Mouse (Mus musculus) limb, embryonic 14.5 days (tissue): Measurements from ENCODE around the gene Cry2. TPM values are rescaled to one million over a fixed set of nuclear protein-coding genes. Genes with fewer than 3 reads are reported as not detected.

Source experiments
- ATAC-seq: fragments of 200-750 bp; cut with Nextera tagmentation; 2 replicates; pipeline ENCODE4 v1.8.0; 2017; ENCODE audit warnings: low read depth, moderate number of reproducible peaks, moderate TSS enrichment; ENCODE audit not compliant: low FRiP score
- DNase-seq: peaks from one replicate; pipeline ENCODE4 v3.0.0-alpha.2; 2015; ENCODE audit warnings: low spot score
- H3K27ac ChIP-seq: fragments of 300-500 bp; sonication (generic); replicated peaks from 2 replicates; pipeline ENCODE4 v1.5.1; 2014; ENCODE audit warnings: low read depth, mild to moderate bottlenecking, low read length, moderate library complexity, mixed read lengths
- H3K27me3 ChIP-seq: fragments of 300-500 bp; sonication (generic); 2 replicates; pipeline ENCODE4 v1.6.1; 2014; ENCODE audit warnings: low read length, mixed read lengths; ENCODE audit not compliant: control insufficient read depth, insufficient read depth
- H3K36me3 ChIP-seq: fragments of 300-500 bp; sonication (generic); 2 replicates; pipeline ENCODE4 v1.6.1; 2014; ENCODE audit warnings: mild to moderate bottlenecking, low read length, moderate library complexity, mixed read lengths; ENCODE audit not compliant: control insufficient read depth, insufficient read depth
- H3K4me1 ChIP-seq: fragments of 300-500 bp; sonication (generic); 2 replicates; pipeline ENCODE4 v1.6.1; 2014; ENCODE audit warnings: antibody characterized with exemption, low read length, mixed read lengths; ENCODE audit not compliant: control insufficient read depth, insufficient read depth
- H3K4me2 ChIP-seq: fragments of 300-500 bp; sonication (generic); replicated peaks from 2 replicates; pipeline ENCODE4 v1.6.1; 2014; ENCODE audit warnings: low read depth, mild to moderate bottlenecking, low read length, moderate library complexity; ENCODE audit not compliant: severe bottlenecking
- H3K4me3 ChIP-seq: fragments of 300-500 bp; sonication (generic); replicated peaks from 2 replicates; pipeline ENCODE4 v1.5.1; 2014; ENCODE audit warnings: low read length
- H3K9ac ChIP-seq: fragments of 300-500 bp; sonication (generic); 2 replicates; pipeline ENCODE4 v1.6.1; 2014; ENCODE audit warnings: mild to moderate bottlenecking, low read depth, low read length, moderate library complexity; ENCODE audit not compliant: severe bottlenecking
- H3K9me3 ChIP-seq: fragments of 300-500 bp; sonication (generic); 2 replicates; pipeline ENCODE4 v1.6.1; 2016; ENCODE audit warnings: low read length; ENCODE audit not compliant: control insufficient read depth
- POLR2A ChIP-seq: fragments of 200-500 bp; IDR thresholded peaks from 2 replicates; pipeline ENCODE4 v1.8.0; 2012; ENCODE audit warnings: inconsistent platforms, mild to moderate bottlenecking, moderate library complexity, borderline replicate concordance; ENCODE audit not compliant: insufficient read depth, insufficient read length; ENCODE audit errors: extremely low read depth
- WGBS: fragments of 180-500 bp; shearing (Covaris S2); extraction: QIAGEN DNeasy Blood & Tissue Kit; methylation state at CpG from one replicate; pipeline ENCODE4 v1.1.7; 2014; 5-methylcytosine and 5-hydroxymethylcytosine counted together
- polyA plus RNA-seq, 2 experiments: library from polyadenylated mRNA; depleted of rRNA in 1 of 2; stranded (reverse) in 1 of 2; unstranded in 1 of 2; fragments of >200 nt; fragmentation: Nextera tagmentation in 1 of 2; extraction: Ambion mirVana in 1 of 2; gene quantifications; 2 replicates each; pipeline versions ENCODE4 v1.2.1 to v1.2.3; 2012 to 2014

The Cry2 gene
- polyA plus RNA-seq, 2 experiments = 27.2 to 30.2 TPM

GRCm38 (mm10) chr2:92475711-92476110 is 41.9 kb upstream of the Cry2 start:
- no peaks in the 10 kb centered on the region for H3K27me3 ChIP-seq
- no peaks in the 10 kb centered on the region for H3K9me3 ChIP-seq
- no peak for TF ChIP-seq POLR2A
- no peak overlapping the region for H3K27ac ChIP-seq
- no peaks in the 10 kb centered on the region for H3K36me3 ChIP-seq
- H3K4me3 ChIP-seq = no peak overlapping the region
- 71% methylated on average over 2 of the region's 2 CpGs for WGBS
- no peak overlapping the region for H3K4me2 ChIP-seq
- H3K4me1 ChIP-seq = no peaks in the 10 kb centered on the region; the same call in 1 of the 2 replicates
- H3K9ac ChIP-seq = no peak overlapping the region
- DNase-seq = no peak
- ATAC-seq = no peak

DNA sequence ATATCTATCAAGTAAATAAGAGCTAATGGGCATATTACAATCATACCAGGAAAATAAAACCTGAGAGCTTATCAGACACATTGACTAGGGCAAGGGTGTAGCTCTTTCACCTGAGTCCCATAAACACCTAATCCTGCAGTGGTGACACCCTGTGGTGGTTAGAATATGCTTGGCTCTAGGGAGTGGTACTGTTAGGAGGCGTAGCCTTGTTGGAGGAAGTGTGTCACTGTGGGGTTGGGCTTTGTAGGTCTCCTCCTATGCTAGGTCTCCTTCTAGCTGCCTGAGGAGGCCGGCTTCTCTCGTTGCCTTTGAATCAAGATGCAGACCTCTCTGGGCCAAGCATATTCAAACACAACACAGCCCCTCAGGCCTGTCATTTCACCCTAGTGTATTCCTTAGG is 41.1 kb upstream of the Cry2 start:
- H3K9me3 ChIP-seq = no peaks in the 10 kb centered on the region
- no peak overlapping the region for H3K4me3 ChIP-seq
- no peaks in the 10 kb centered on the region for H3K36me3 ChIP-seq
- WGBS = 72% methylated on average over 3 of the region's 3 CpGs
- DNase-seq (no peak), ATAC-seq (no peak)
- H3K27ac ChIP-seq = no peak overlapping the region
- no peak overlapping the region for H3K9ac ChIP-seq
- no peak for TF ChIP-seq POLR2A
- H3K4me2 ChIP-seq = no peak overlapping the region
- no peaks in the 10 kb centered on the region for H3K27me3 ChIP-seq
- no peaks in the 10 kb centered on the region; the same call in 1 of the 2 replicates for H3K4me1 ChIP-seq

- WGBS = 81% methylated on average over 12 of the region's 12 CpGs
- no peak for DNase-seq
These were observed 38.2 kb upstream of the Cry2 start for GRCm38 (mm10) chr2:92471886-92472670.

DNA sequence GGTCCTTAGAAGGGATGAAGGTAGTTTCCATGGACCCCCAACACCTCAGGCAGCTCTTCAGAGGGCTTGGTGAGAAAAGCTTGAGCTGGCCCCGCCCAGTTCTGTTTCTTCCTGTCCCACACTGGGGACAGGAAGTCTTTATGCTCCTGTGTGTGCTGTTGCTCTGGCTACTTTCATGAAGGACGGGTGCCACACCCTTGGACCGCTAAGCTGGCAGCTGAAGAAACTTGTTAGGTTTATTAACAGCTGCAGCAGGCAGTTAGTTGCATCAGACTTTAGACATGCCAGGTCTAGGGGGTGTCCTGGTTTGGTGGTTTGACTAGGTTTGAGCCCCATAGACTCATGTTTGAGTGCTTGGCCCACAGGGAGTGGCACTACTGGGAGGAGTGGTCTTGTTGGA is 30.8 kb upstream of the Cry2 start:
- no peaks in the 10 kb centered on the region for H3K9me3 ChIP-seq
- DNase-seq = no peak
- H3K4me1 ChIP-seq = peaks cover 6% of the 10 kb centered on the region; the same call in 1 of the 2 replicates
- H3K4me3 ChIP-seq = no peak overlapping the region
- H3K36me3 ChIP-seq = no peaks in the 10 kb centered on the region
- TF ChIP-seq POLR2A = no peak
- ATAC-seq = no peak
- no peak overlapping the region for H3K4me2 ChIP-seq
- H3K27me3 ChIP-seq = 0 out of 2 replicates have a peak, but pooled peaks cover 5% of the 10 kb centered on the region
- H3K9ac ChIP-seq = no peak overlapping the region
- WGBS = 69% methylated on average over 3 of the region's 3 CpGs
- H3K27ac ChIP-seq = no peak overlapping the region

More at GRCm38 (mm10) chr2:92471886-92472670, 38.2 kb upstream of the Cry2 start:
- Histone ChIP-seq H3K36me3 (no peaks in the 10 kb centered on the region), H3K9me3 (no peaks in the 10 kb centered on the region), H3K4me2 (no peak overlapping the region), H3K4me1 (no peaks in the 10 kb centered on the region), H3K4me3 (no peak overlapping the region), H3K9ac (no peak overlapping the region), H3K27me3 (no peaks in the 10 kb centered on the region), H3K27ac (no peak overlapping the region)
- ATAC-seq = no peak
- TF ChIP-seq POLR2A = no peak

DNA sequence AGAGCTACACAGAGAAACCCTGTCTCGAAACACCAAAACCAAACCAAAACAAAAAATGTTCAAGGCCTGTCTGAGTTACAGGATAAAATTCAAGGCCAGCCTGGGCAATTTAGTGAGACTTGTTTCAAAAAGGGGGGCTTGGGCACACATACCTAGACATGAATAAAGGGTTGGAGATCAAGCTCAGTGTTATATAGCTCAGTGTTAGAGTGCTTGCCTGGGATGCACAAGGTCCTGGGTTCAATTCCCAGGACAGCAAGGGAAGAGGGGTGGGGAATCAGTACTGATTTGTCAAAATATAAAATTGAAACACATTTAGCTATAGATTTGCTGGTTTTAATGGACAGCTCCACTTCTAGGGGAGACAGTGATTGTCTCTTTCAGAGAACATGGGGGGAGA is 27.4 kb upstream of the Cry2 start:
- Histone ChIP-seq H3K4me1 (peaks cover 26% of the 10 kb centered on the region), H3K36me3 (no peaks in the 10 kb centered on the region), H3K4me2 (no peak overlapping the region), H3K27ac (no peak overlapping the region), H3K9ac (no peak overlapping the region), H3K27me3 (0 out of 2 replicates have a peak, but pooled peaks cover 5% of the 10 kb centered on the region), H3K4me3 (no peak overlapping the region), H3K9me3 (no peaks in the 10 kb centered on the region)
- no peak for TF ChIP-seq POLR2A
- ATAC-seq (no peak), DNase-seq (no peak)
- 81% methylated on average over 1 of the region's 1 CpGs for WGBS
